Mouse (Mus musculus) lung, postnatal 0 days (tissue): ENCODE results near the gene Kif1bp.

Source experiments
- CTCF ChIP-seq: IDR thresholded peaks from 2 replicates; pipeline ENCODE4 v1.5.1; 2016; ENCODE audit warnings: antibody characterized with exemption, mild to moderate bottlenecking
- EP300 ChIP-seq: IDR thresholded peaks from 2 replicates; pipeline ENCODE4 v1.6.1; 2016; ENCODE audit warnings: antibody characterized with exemption, mild to moderate bottlenecking, control low read depth

DNA sequence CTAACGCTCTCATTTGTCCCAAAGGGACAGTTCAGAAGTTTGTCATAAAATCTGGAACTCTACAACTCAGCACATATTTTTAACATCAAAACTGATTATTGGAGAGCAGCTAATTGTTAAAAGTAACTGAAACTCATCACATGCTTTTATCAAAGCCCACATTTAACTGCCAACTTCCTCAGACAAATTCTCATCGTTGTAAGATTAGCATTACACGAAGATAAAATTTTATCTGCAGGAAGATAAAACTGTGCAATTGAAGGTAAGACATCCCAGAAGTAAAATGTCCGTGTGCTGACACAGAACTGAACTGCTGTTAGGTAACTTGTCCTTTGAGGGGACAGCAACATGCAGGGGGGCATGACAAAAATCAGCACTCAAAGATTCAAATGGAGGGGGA, 9.4 kb downstream of the Kif1bp start:
- TF ChIP-seq CTCF (no peak), EP300 (no peak)
